Mouse (Mus musculus): ENCODE data around the gene C3. TPM values are rescaled to one million over a fixed set of nuclear protein-coding genes. Genes with fewer than 3 reads are reported as not detected.
A peak's percentile ranks its signal among the peaks of the same experiment; 100 is the strongest.

C3 gene
- polyA plus RNA-seq, 1 experiment from 2014 or later = 8.2 TPM

- Histone ChIP-seq H3K27me3 (replicated peaks; ENCODE audit: control insufficient read depth, insufficient read depth, low read length) (no peaks in the 10 kb centered on the region), H3K9me3 (ENCODE audit: control insufficient read depth, low read length) (no peaks in the 10 kb centered on the region), H3K9ac (ENCODE audit: low read depth, low read length) (no peak overlapping the region), H3K36me3 (ENCODE audit: control insufficient read depth, insufficient read depth, low read length) (peaks cover 4% of the 10 kb centered on the region; the same call in 1 of the 2 replicates), H3K4me3 (ENCODE audit: low read length) (no peak overlapping the region), H3K4me1 (ENCODE audit: control insufficient read depth, insufficient read depth, low read length) (peaks cover 17% of the 10 kb centered on the region), H3K27ac (ENCODE audit: low read length) (no peak overlapping the region), H3K4me2 (ENCODE audit: low read depth, low read length) (no peak overlapping the region)
- ATAC-seq = no peak
- WGBS = 52% methylated on average over 6 of the region's 6 CpGs
Observed at GRCm38 (mm10) chr17:57230728-57231125, 2.8 kb upstream of the C3 start.

DNA sequence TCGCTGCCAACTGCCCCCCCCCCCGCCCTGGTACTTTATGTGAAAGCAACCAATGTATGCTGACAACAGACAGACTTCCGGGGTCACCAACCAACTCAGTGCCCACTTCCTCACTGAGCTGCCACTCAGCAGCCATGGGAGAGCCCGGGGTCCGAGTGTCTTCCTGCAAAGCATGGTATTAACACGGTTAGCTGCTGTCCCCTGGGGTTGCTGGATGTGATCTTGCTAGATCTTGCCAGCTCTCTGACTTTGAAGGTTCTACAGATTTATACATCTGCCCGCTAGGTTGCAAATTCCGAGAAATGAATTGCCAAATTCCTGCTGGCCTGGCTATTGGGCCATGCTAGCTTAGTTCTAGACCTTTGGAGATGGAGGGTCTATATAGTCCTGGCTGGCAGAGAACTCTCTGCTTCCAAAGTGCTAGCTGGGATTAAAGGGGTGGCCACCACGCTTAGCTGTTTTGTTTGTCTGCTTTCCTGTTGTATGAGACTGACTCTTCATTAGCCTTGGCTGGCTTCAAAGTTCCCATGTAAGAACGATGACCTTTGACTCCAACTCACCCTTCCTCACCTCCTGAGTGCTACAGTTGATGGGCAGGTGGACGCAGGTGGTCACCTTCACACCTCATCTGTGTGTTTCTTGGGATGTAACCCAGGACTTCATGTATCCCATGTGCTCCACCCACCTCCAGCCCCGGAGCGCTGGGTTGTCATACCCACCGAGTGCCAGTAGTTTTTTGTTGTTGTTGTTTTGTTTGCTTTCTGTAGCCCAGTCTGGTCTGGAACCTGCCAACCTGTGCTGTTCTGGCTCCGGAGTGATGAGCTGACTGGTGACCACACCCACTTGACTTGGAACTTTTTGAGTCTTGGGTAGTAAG is 2.2 kb upstream of the C3 start:
- Histone ChIP-seq H3K4me2 (ENCODE audit: low read depth, low read length) (no peak overlapping the region), H3K4me3 (ENCODE audit: low read length) (no peak overlapping the region), H3K27ac (ENCODE audit: low read length) (no peak overlapping the region), H3K36me3 (ENCODE audit: control insufficient read depth, insufficient read depth, low read length) (no peaks in the 10 kb centered on the region), H3K9me3 (ENCODE audit: control insufficient read depth, low read length) (no peaks in the 10 kb centered on the region), H3K27me3 (replicated peaks; ENCODE audit: control insufficient read depth, insufficient read depth, low read length) (no peaks in the 10 kb centered on the region), H3K9ac (ENCODE audit: low read depth, low read length) (no peak overlapping the region), H3K4me1 (ENCODE audit: control insufficient read depth, insufficient read depth, low read length) (peaks cover 14% of the 10 kb centered on the region)
- WGBS = 78% methylated on average over 15 of the region's 15 CpGs
- ATAC-seq = no peak

- Histone ChIP-seq H3K9ac (ENCODE audit: low read depth, low read length) (no peak overlapping the region), H3K9me3 (ENCODE audit: control insufficient read depth, low read length) (no peaks in the 10 kb centered on the region), H3K36me3 (ENCODE audit: control insufficient read depth, insufficient read depth, low read length) (no peaks in the 10 kb centered on the region), H3K4me3 (ENCODE audit: low read length) (no peak overlapping the region), H3K27me3 (replicated peaks; ENCODE audit: control insufficient read depth, insufficient read depth, low read length) (no peaks in the 10 kb centered on the region), H3K27ac (ENCODE audit: low read length) (no peak overlapping the region), H3K4me2 (ENCODE audit: low read depth, low read length) (no peak overlapping the region), H3K4me1 (ENCODE audit: control insufficient read depth, insufficient read depth, low read length) (peaks cover 14% of the 10 kb centered on the region)
- ATAC-seq = no peak
- 84% methylated on average over 3 of the region's 3 CpGs for WGBS
Observed at GRCm38 (mm10) chr17:57228873-57229272, 937 bp upstream of the C3 start.

GRCm38 (mm10) chr17:57227468-57227867 is 468 bp downstream of the C3 start:
- Histone ChIP-seq H3K9me3 (ENCODE audit: control insufficient read depth, low read length) (no peaks in the 10 kb centered on the region), H3K4me1 (ENCODE audit: control insufficient read depth, insufficient read depth, low read length) (peaks cover 14% of the 10 kb centered on the region), H3K9ac (ENCODE audit: low read depth, low read length) (no peak overlapping the region), H3K27ac (ENCODE audit: low read length) (no peak overlapping the region), H3K27me3 (replicated peaks; ENCODE audit: control insufficient read depth, insufficient read depth, low read length) (no peaks in the 10 kb centered on the region; the same call in 1 of the 2 replicates), H3K4me2 (ENCODE audit: low read depth, low read length) (no peak overlapping the region), H3K4me3 (ENCODE audit: low read length) (no peak overlapping the region), H3K36me3 (ENCODE audit: control insufficient read depth, insufficient read depth, low read length) (no peaks in the 10 kb centered on the region)
- WGBS = 90% methylated on average over 2 of the region's 2 CpGs
- ATAC-seq = no peak

DNA sequence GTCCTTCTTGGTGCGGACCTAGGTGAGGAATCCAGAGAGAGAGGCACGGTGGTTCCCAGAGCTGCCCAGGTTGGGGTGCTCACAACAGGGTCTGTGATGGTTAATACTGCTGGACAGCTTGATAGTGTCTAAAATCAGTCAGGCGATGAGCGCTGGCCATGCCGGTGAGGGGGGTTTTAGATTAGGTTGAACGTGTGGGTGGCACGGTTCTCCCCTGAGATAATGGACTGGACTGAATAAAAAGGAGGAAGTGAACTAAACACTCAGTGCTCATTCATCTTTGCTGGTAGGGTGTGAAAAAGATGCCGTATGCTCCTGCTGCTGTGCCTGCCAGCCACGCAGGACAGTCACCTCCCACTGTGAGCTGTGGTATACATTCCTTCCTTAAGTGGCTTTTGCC is 4.6 kb downstream of the C3 start:
- Histone ChIP-seq H3K9me3 (ENCODE audit: control insufficient read depth, low read length) (no peaks in the 10 kb centered on the region), H3K27me3 (replicated peaks; ENCODE audit: control insufficient read depth, insufficient read depth, low read length) (no peaks in the 10 kb centered on the region; the same call in 1 of the 2 replicates), H3K9ac (ENCODE audit: low read depth, low read length) (no peak overlapping the region), H3K27ac (ENCODE audit: low read length) (no peak overlapping the region), H3K36me3 (ENCODE audit: control insufficient read depth, insufficient read depth, low read length) (no peaks in the 10 kb centered on the region), H3K4me3 (ENCODE audit: low read length) (no peak overlapping the region), H3K4me1 (ENCODE audit: control insufficient read depth, insufficient read depth, low read length) (no peaks in the 10 kb centered on the region), H3K4me2 (ENCODE audit: low read depth, low read length) (no peak overlapping the region)
- no peak for ATAC-seq
- 74% methylated on average over 9 of the region's 9 CpGs for WGBS

DNA sequence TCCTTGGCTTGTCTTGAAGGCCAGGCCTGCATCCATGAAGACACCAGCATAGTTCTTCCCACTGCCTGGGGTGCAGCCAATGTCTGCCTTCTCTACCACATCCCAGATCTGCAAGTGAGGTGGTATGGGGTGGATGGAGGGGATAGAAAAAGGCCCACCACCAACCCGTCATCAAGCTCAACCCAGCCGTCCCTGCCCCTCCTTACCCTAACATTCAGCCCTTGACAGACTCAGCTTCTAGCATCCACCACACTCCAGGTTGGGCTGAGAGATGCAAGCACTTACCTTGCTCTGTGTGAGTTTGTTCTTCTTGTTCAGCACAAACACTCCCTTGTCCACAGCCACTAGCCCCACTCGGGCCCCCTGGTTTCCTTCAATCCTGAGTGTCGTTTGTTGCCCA is 6.0 kb downstream of the C3 start:
- 60% methylated on average over 4 of the region's 4 CpGs for WGBS
- no peak overlapping the region for H3K4me2 ChIP-seq (ENCODE audit: low read depth, low read length)
- no peak overlapping the region for H3K27ac ChIP-seq (ENCODE audit: low read length)
- H3K9me3 ChIP-seq (ENCODE audit: control insufficient read depth, low read length) = no peaks in the 10 kb centered on the region
- no peaks in the 10 kb centered on the region for H3K4me1 ChIP-seq (ENCODE audit: control insufficient read depth, insufficient read depth, low read length)
- H3K4me3 ChIP-seq (ENCODE audit: low read length) = no peak overlapping the region
- H3K36me3 ChIP-seq (ENCODE audit: control insufficient read depth, insufficient read depth, low read length) = no peaks in the 10 kb centered on the region
- H3K9ac ChIP-seq (ENCODE audit: low read depth, low read length) = no peak overlapping the region
- H3K27me3 ChIP-seq (replicated peaks; ENCODE audit: control insufficient read depth, insufficient read depth, low read length) = no peaks in the 10 kb centered on the region; the same call in 1 of the 2 replicates
- no peak for ATAC-seq

DNA sequence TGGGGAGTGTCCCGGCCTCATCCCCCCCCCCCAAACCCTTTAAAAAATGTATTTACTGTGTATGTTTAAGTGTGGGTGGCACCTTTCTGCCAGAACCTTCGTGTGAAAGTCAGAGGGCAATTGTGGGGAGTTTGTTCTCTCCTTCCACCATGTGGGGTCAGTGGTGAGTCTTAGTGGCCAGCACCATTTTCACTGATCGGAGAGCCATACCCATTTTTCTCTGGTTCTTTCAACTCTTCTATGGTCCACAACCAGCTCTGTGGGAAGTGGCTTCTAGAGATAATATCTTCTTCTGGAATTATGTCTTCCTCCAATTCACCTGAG is 8.1 kb downstream of the C3 start:
- no peaks in the 10 kb centered on the region; the same call in 1 of the 2 replicates for H3K27me3 ChIP-seq (replicated peaks; ENCODE audit: control insufficient read depth, insufficient read depth, low read length)
- no peaks in the 10 kb centered on the region for H3K4me1 ChIP-seq (ENCODE audit: control insufficient read depth, insufficient read depth, low read length)
- H3K27ac ChIP-seq (ENCODE audit: low read length) = no peak overlapping the region
- ATAC-seq = peak; percentile 14
- WGBS = 23% methylated on average over 3 of the region's 3 CpGs
- no peak overlapping the region for H3K4me3 ChIP-seq (ENCODE audit: low read length)
- H3K4me2 ChIP-seq (ENCODE audit: low read depth, low read length) = no peak overlapping the region
- H3K9ac ChIP-seq (ENCODE audit: low read depth, low read length) = no peak overlapping the region
- H3K36me3 ChIP-seq (ENCODE audit: control insufficient read depth, insufficient read depth, low read length) = no peaks in the 10 kb centered on the region
- H3K9me3 ChIP-seq (ENCODE audit: control insufficient read depth, low read length) = no peaks in the 10 kb centered on the region

DNA sequence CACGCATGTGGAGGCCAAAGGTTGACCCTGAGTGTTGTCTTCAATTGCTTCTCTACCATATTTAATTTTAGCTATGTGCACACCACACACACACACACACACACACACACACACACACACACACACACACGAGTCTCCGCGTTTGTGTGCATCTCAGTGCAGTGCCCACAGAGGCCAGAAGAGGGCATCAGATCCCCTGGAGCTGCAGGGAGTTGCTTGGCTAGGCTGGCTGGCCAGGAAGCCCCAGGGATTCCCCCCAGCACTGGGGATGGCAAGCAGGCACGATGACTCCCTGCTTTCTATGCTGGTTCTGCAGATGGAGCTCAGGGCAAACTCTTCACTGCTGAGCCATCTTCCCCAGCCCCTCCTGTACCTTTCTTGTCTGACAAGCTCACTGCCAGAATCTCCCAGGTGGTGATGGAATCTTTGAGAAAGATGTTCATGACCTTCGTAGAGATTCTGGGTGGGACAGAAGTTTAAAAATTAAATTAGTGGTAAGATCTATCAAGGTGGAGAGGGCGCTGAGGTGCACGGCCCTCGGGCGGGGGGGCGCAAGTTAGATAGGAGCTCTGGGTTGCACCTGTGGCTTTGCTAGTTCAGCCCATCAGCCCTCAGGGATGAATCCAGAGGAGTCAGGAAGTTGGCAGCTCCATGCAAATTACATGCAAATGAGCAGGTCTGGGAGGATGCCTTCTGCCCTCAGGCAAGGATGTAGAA is 8.6 kb downstream of the C3 start:
- H3K4me2 ChIP-seq (ENCODE audit: low read depth, low read length) = no peak overlapping the region
- H3K36me3 ChIP-seq (ENCODE audit: control insufficient read depth, insufficient read depth, low read length) = no peaks in the 10 kb centered on the region
- no peaks in the 10 kb centered on the region for H3K9me3 ChIP-seq (ENCODE audit: control insufficient read depth, low read length)
- H3K4me3 ChIP-seq (ENCODE audit: low read length) = no peak overlapping the region
- 21% methylated on average over 11 of the region's 11 CpGs for WGBS
- peak; percentile 52 for ATAC-seq
- H3K9ac ChIP-seq (ENCODE audit: low read depth, low read length) = no peak overlapping the region
- H3K27me3 ChIP-seq (replicated peaks; ENCODE audit: control insufficient read depth, insufficient read depth, low read length) = no peaks in the 10 kb centered on the region; the same call in 1 of the 2 replicates
- no peak overlapping the region for H3K27ac ChIP-seq (ENCODE audit: low read length)
- H3K4me1 ChIP-seq (ENCODE audit: control insufficient read depth, insufficient read depth, low read length) = 0 out of 2 replicates have a peak, but pooled peaks cover 2% of the 10 kb centered on the region

DNA sequence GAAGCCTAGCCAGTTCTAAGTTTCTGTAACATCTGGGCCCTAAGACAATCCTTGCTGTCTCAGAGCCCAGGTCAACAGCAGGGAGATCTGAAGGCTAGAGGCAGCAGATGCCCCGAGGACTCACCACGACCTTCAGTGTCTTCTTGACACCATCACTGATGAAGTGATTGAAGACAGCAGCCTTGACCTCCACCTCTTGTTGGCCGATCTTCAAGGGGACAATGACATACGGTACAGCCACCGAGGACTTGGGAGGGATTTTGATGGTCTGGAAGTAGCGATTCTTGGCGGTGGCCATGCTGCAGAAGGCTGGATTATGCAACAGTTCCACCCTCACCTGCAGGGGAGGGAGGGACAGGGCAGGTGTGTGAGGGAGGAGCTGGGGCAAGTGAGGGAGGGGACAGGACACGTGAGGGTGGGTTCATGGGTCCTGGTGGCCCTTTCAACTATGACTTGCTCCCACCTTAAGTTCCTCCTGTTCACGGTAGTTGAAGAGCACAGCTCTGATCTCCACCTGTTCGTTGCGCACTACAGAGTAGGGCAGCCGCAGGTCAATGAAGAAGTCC is 9.5 kb downstream of the C3 start:
- no peak for ATAC-seq
- H3K36me3 ChIP-seq (ENCODE audit: control insufficient read depth, insufficient read depth, low read length) = no peaks in the 10 kb centered on the region
- no peak overlapping the region for H3K4me2 ChIP-seq (ENCODE audit: low read depth, low read length)
- H3K27ac ChIP-seq (ENCODE audit: low read length) = no peak overlapping the region
- H3K4me3 ChIP-seq (ENCODE audit: low read length) = no peak overlapping the region
- no peaks in the 10 kb centered on the region; the same call in 1 of the 2 replicates for H3K27me3 ChIP-seq (replicated peaks; ENCODE audit: control insufficient read depth, insufficient read depth, low read length)
- WGBS = 74% methylated on average over 12 of the region's 12 CpGs
- H3K4me1 ChIP-seq (ENCODE audit: control insufficient read depth, insufficient read depth, low read length) = 0 out of 2 replicates have a peak, but pooled peaks cover 2% of the 10 kb centered on the region
- H3K9me3 ChIP-seq (ENCODE audit: control insufficient read depth, low read length) = no peaks in the 10 kb centered on the region
- H3K9ac ChIP-seq (ENCODE audit: low read depth, low read length) = no peak overlapping the region

Measured in intestine, embryonic 16.5 days (tissue).